Mouse (Mus musculus) brain, embryonic 14.5 days (tissue): ENCODE data around the gene Gm2000.

Experiments used
- CTCF ChIP-seq: fragments of 200-500 bp; IDR thresholded peaks from 2 replicates; pipeline ENCODE4 v1.5.1; 2012; ENCODE audit warnings: inconsistent platforms, mild to moderate bottlenecking, moderate library complexity, borderline replicate concordance; ENCODE audit not compliant: insufficient read depth, insufficient read length; ENCODE audit errors: extremely low read depth
- POLR2A ChIP-seq: fragments of 200-500 bp; IDR thresholded peaks from 2 replicates; pipeline ENCODE4 v1.6.1; 2012; ENCODE audit warnings: mild to moderate bottlenecking, inconsistent platforms, borderline replicate concordance; ENCODE audit not compliant: poor library complexity, insufficient read depth, insufficient read length, severe bottlenecking; ENCODE audit errors: extremely low read depth

DNA sequence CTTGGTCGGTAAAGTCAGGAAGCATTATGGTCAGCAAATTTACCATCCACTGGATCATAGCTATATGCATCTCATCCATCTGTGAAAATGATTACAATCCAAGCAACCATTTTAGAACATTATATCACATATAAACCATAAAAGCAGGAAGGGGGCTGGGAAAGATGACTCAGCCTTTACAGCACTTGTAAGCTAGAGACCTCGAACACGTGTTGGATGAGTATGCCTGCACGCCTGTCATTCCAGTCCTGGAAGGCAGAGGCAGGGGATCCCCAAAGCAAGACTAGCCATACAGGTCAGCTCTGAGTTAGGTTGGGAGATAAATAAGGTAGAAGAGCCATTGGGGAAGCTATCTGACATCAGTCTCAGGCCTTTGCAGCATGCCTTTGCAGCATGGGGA, 16.8 kb upstream of the Gm2000 start:
- TF ChIP-seq POLR2A (no peak), CTCF (no peak)
